Mouse (Mus musculus): ENCODE measurements around the gene Selenoh. TPM values are rescaled to one million over a fixed set of nuclear protein-coding genes. Genes with fewer than 3 reads are reported as not detected.
"Not testable (repeated sequence)": the region's sequence is repeated elsewhere in the genome, so short reads cannot be mapped to it uniquely, and the experiment has no call there.

The Selenoh gene
- total RNA-seq, 2 experiments from 2014 or later = 21.7 to 26.3 TPM

DNA sequence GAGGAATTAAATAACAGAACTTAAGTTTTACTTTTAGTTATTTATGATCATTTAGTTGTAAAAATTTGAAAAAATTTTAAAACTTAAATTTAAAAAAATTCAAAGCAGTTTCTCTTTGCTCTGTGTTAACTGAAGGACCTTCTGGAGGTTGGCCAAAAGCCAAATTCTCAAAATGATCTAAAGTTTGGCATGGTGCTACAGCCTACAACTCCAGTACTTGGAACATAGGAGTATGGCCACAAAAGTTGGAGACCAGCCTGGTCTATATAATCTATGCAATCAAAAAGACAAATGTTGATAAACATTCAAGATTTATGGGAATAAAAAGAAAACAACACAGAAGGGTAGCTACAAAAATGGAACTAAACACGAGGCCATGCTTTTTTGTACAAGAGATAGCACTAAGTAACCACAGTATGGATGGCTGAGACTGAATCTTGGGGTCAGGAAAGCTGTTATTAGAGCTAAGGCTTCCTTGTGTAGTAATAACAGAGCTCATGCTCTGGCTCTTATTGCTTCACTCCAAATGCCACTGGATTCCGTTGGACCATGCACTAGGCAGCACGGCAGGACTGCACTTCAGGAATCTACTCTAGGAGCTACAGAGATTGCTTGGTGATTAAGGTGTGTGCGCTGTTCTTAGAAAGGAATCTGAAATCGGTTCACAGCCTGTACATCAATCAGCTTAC lies 24.6 kb upstream of the Selenoh start:
- H3K4me3 ChIP-seq = no peak overlapping the region
- TF ChIP-seq CTCF (conservative IDR thresholded peaks at IDR 0.05) = no peak
- H3K27ac ChIP-seq = no peak overlapping the region
- DNase-seq (ENCODE audit: low spot score in 2 of 2) = no peak

DNA sequence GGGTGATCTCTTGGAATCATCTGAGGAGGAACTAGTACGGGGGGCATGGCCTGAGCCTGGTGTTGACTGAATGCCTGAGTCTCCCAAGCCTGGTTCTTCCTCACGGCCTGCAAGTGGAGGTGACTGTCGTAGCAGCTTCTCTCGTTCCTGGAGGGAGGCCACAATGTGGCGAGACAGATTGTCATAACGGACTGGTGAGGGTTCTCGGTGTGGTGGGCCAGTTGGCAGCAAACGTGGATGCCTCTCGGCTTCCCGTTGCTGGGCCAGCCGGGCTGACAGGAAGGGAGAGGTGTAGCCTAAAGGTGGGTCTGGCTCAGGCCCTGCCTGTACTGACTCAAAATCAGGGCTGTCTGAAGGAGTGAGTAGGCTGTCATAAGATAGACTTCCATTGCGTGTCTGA lies 19.5 kb upstream of the Selenoh start:
- TF ChIP-seq CTCF (conservative IDR thresholded peaks at IDR 0.05) = no peak

GRCm38 (mm10) chr2:84688080-84688844 lies 17.7 kb upstream of the Selenoh start:
- no peak for TF ChIP-seq CTCF (conservative IDR thresholded peaks at IDR 0.05)
- no peak for DNase-seq (ENCODE audit: low spot score in 2 of 2)
- Histone ChIP-seq H3K4me3 (no peak overlapping the region), H3K27ac (no peak overlapping the region)

More for the DNA sequence above, 19.5 kb upstream of the Selenoh start:
- DNase-seq (ENCODE audit: low spot score in 2 of 2) = no peak
- Histone ChIP-seq H3K27ac (peak overlapping the region; percentile 36; the same call in 1 of the 2 replicates), H3K4me3 (no peak overlapping the region)

DNA sequence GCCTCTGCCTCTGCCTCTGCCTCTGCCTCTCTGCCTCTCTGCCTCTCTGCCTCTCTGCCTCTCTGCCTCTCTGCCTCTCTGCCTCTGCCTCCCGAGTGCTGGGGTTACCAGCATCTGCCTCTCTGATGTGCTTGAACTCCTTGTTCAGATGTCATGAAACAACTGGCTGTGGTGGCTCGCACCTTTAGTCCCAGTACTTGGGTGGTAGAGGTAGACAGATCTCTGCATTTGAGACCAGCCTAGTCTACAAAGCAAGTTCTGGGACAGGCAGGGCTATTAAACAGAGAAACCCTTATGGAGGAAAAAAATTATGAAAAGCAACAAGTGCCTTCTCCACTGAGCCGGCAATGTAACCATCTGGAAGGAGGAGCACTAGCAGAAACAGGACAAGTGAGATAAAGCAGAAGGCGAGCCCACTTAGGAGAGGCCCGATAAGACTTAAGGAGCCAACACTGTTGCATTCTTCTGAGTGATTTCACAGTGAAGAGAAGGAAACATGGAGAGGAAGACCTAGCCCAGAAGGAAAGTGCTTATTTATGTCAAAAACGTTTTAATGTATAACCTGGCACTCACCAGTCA lies 12.1 kb upstream of the Selenoh start:
- no peak for TF ChIP-seq CTCF (conservative IDR thresholded peaks at IDR 0.05)
- Histone ChIP-seq H3K4me3 (no peak overlapping the region), H3K27ac (no peak overlapping the region)
- no peak for DNase-seq (ENCODE audit: low spot score in 2 of 2)

DNA sequence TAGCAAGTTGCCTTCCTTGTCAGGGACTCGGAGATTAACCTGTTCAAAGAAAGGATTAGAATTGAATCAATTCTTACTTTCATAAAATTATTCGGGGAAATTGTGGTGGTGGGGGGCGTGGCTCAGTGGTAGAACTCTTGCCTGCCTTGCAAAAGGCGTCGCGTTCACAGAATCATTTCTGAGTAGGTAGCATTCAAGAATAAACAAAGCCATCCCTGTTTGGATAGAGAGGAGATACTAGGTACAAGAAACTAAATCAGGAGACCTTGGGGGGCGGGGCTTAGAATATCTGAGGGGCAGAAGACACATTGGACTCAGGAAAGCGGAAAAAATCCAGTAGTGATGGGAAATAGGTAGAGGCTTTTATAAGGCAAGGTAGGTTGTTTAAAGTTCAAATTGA lies 8.4 kb upstream of the Selenoh start, which contains the start of gene Tmx2:
Tmx2 (minus strand) TSS at position 125 of the 400 bp plus-strand sequence.
- Histone ChIP-seq H3K4me3 (peak within 1 kb of the TSS; percentile 97), H3K27ac (peak within 1 kb of the TSS; percentile 90)
- no peak for TF ChIP-seq CTCF (conservative IDR thresholded peaks at IDR 0.05)
- no peak for DNase-seq (ENCODE audit: low spot score in 2 of 2)

DNA sequence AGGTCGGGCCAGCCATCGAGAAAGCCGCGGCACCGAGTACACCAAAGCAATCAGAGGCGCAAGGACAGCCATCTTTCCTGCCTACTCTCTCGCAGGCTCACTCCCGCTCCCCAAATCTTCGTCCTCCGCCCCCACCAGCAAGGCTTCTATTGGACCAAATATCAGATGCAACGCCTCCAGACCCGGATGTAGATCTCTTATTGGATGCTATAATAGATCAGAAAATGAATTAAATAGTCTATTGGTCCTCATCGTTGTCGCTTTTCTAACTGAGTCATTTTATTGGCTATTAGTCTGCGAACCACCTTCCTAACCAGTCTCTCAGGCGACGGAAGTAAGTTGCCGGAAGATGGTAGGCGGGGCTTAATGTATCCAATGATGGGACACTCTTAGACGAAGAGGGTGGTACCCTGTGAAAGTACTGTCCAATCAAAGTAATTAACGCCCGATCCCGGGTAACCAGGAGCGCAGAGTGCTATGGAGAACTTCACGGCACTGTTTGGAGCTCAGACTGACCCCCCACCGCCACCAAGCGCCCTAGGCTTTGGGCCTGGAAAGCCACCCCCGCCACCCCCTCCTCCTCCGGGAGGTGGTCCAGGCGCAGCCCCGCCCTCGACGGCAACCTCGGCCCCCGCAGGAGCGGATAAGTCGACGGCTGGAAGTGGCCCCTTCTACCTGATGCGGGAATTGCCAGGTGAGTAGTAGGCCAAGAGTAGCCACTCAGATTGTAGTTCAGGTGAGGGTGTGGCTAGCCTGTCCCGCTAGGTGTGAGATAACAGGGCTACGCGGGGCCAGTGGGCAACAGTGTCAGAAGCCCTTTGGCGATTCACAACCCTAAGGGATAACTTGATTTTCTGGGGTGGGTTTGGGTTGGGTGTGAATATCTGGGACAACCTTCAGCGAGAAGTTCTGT lies 7.7 kb upstream of the Selenoh start, which contains the start of the genes Gm28635 and Med19:
Gm28635 (minus strand) TSS at position 74 of the 913 bp plus-strand sequence.
Med19 (plus strand) TSS at position 435 of the 913 bp plus-strand sequence.
- TF ChIP-seq CTCF (conservative IDR thresholded peaks at IDR 0.05) = peak; percentile 1; the same call in 1 of the 2 replicates
- Histone ChIP-seq H3K4me3 (peak within 1 kb of the TSS; percentile 97), H3K27ac (peak within 1 kb of the TSS; percentile 90)
- peak; percentile 91 to 99 for DNase-seq (ENCODE audit: low spot score in 2 of 2)

DNA sequence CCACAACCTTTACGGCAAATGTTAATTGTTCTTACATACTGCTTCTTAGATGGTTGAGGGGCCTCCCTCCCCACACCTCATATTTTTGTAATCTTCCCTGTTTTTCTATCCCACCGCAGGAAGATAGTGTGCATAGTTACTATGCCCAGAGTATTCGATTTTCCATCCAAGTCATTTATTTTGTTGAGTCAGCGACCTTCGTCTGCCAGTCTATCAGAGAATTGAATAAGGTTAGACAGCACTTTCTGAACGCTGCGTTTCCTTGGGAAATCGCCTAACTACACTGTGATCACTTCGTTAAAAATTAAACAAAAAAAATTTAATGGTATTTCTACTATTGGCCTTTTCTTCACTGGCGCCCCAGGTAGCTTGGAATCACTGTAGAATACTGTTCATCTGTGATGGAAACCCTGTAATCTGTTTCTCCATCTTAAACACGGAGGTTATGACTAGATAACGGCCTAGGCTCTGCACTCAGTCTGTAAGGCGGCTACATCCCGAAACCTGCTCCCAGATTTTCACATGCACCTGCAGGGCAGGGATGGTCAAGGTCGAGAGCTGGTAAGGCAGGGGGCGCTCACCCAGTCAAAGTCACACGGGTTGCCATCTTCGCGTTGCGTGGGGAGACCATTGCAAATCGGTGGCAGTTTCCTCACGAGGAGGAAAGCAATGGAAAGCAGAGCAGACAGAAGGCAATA lies 6.8 kb upstream of the Selenoh start:
- Histone ChIP-seq H3K27ac (peak overlapping the region; percentile 90), H3K4me3 (peak overlapping the region; percentile 97)
- DNase-seq (ENCODE audit: low spot score in 2 of 2) = peak in 1 of 2 experiments; percentile 55
- peak; percentile 66 for TF ChIP-seq CTCF (conservative IDR thresholded peaks at IDR 0.05)

- DNase-seq (ENCODE audit: low spot score in 2 of 2); H3K27ac ChIP-seq; H3K4me3 ChIP-seq: not testable (repeated sequence)
- TF ChIP-seq CTCF (conservative IDR thresholded peaks at IDR 0.05) = 0 out of 2 replicates have a peak, but pooled peaks have one; percentile 18
Observed at GRCm38 (mm10) chr2:84671535-84671934, 965 bp upstream of the Selenoh start.

GRCm38 (mm10) chr2:84669828-84670568 lies 572 bp downstream of the Selenoh start:
- Histone ChIP-seq H3K27ac (peak overlapping the region; percentile 90), H3K4me3 (peak overlapping the region; percentile 92)
- TF ChIP-seq CTCF (conservative IDR thresholded peaks at IDR 0.05) = no peak
- DNase-seq (ENCODE audit: low spot score in 2 of 2) = peak in 1 of 2 experiments; percentile 17

DNA sequence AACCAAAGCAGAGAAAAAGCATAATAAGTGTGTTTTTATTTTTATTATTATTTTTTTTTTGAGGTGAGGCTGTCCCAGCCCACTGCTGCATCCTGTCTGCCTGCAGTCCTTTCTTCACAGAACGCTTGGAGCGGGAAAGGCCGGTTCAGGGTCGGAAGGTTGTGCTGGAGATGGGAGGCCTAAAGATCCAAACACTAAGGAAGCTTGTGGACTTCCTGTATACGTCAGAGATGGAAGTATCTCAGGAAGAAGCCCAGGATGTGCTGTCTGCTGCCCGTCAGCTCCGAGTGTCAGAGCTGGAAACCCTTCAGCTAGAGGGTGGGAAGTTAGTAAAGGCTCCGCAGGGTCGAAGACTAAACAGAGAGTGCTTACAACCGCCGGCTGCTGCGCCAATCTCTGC lies 4.5 kb downstream of the Selenoh start:
- Histone ChIP-seq H3K4me3 (no peak overlapping the region), H3K27ac (no peak overlapping the region)
- TF ChIP-seq CTCF (conservative IDR thresholded peaks at IDR 0.05) = no peak
- no peak for DNase-seq (ENCODE audit: low spot score in 2 of 2)

- H3K27ac ChIP-seq = no peak overlapping the region
- peak; percentile 73 for TF ChIP-seq CTCF (conservative IDR thresholded peaks at IDR 0.05)
- no peak for DNase-seq (ENCODE audit: low spot score in 2 of 2)
- H3K4me3 ChIP-seq = no peak overlapping the region
Observed at GRCm38 (mm10) chr2:84662866-84663265, 7.7 kb downstream of the Selenoh start.
